Mouse (Mus musculus): ENCODE data around the gene Raver2. TPM values are rescaled to one million over a fixed set of nuclear protein-coding genes. Genes with fewer than 3 reads are reported as not detected.

Gene Raver2
- polyA plus RNA-seq, 1 experiment from 2014 or later = 4.4 TPM

Other genes starting within 250 kb of the Raver2 start
- gene Gm10577, start 48.3 kb upstream of the Raver2 start, polyA plus RNA-seq (2014; fragmentation: Nextera tagmentation; extraction: Ambion mirVana) = not detected in 2 replicates
- 67.1 and 69.7 TPM in 2 replicates for gene Jak1, start 196.3 kb downstream of the Raver2 start, polyA plus RNA-seq (2014; fragmentation: Nextera tagmentation; extraction: Ambion mirVana)

All from heart, embryonic 14.5 days (tissue).